Comparison of ENCODE assay signal across 27 mouse cellular contexts in genomic region chr5:129993374-129993773, GRCm38 (mm10). TPM values are rescaled to one million over a fixed set of nuclear protein-coding genes. Genes with fewer than 3 reads are reported as not detected.
DNase-seq lines count a peak whose midpoint lies in the region; ATAC-seq lines count a peak whose summit lies in the region.
"Had no signal": no experiment of that assay in that cellular context is flagged by ENCODE, and none has a peak within 500 bp of the region (broad histone marks: within the 10 kb centered on the region; RNA-seq: fewer than 3 reads in every experiment).

No protein-coding gene starts in this region.

- ATAC-seq in erythroblast, adult 5-6 weeks (replicated peaks; ENCODE audit: low FRiP score, poor library complexity, severe bottlenecking): no peak
- ATAC-seq in liver, embryonic 13.5 days (ENCODE audit: low read depth): peak; percentile 54
- ATAC-seq in liver, embryonic 16.5 days (ENCODE audit: low read depth): peak; percentile 56
- ATAC-seq in erythroid progenitor cell, adult 5-6 weeks (replicated peaks; ENCODE audit: low FRiP score, poor library complexity, severe bottlenecking): no peak
- ATAC-seq: forebrain, embryonic 14.5 days; forebrain, postnatal 0 days; hindbrain, embryonic 16.5 days had no signal

- H3K27ac ChIP-seq in liver, embryonic 13.5 days: peak overlapping the region; percentile 92
- peak overlapping the region; percentile 25 for H3K27ac ChIP-seq in liver, embryonic 16.5 days (ENCODE audit: low read length)
- H3K27ac ChIP-seq: embryonic facial prominence, embryonic 12.5 days; embryonic facial prominence, embryonic 15.5 days; heart, embryonic 15.5 days; hindbrain, embryonic 10.5 days; hindbrain, embryonic 13.5 days had no signal

- DNase-seq in liver, embryonic 13.5 days: no peak
- DNase-seq in thymus, postnatal 14 days: no peak
- no peak for DNase-seq in frontal cortex, postnatal 14 days (ENCODE audit: low spot score in 2 of 2)
- DNase-seq: adrenal gland, adult 2 months; adrenal gland, postnatal 14 days; cerebellum, adult 11 months; cerebellum, adult 2 months; cerebellum, adult 9-11 months; cerebellum, postnatal 25 days; forebrain, postnatal 0 days; gastrocnemius, postnatal 25 days; heart, adult 18-20 months; heart, postnatal 10 days; heart, postnatal 36 days had no signal

- peak overlapping the region; percentile 63 for H3K9ac ChIP-seq in liver, embryonic 13.5 days
- H3K9ac ChIP-seq in liver, embryonic 16.5 days (ENCODE audit: low read depth, low read length): no peak overlapping the region
- H3K9ac ChIP-seq: embryonic facial prominence, embryonic 12.5 days; embryonic facial prominence, embryonic 15.5 days; forebrain, postnatal 0 days; heart, embryonic 12.5 days; heart, embryonic 15.5 days; hindbrain, embryonic 13.5 days had no signal

- peak overlapping the region; percentile 56 for H3K4me3 ChIP-seq in erythroblast, embryonic 14.5 days (replicated peaks)
- peak overlapping the region; percentile 45 for H3K4me3 ChIP-seq in liver, embryonic 13.5 days (replicated peaks)
- H3K4me3 ChIP-seq in liver, embryonic 16.5 days (ENCODE audit: low read depth, low read length): no peak overlapping the region
- H3K4me3 ChIP-seq: embryonic facial prominence, embryonic 12.5 days; embryonic facial prominence, embryonic 15.5 days; heart, embryonic 12.5 days; heart, embryonic 15.5 days; hindbrain, embryonic 10.5 days; hindbrain, embryonic 13.5 days had no signal

- peaks cover 86% of the 10 kb centered on the region for H3K36me3 ChIP-seq in erythroblast, embryonic 14.5 days (ENCODE audit: control insufficient read depth)
- H3K36me3 ChIP-seq in liver, embryonic 13.5 days: peaks cover 66% of the 10 kb centered on the region
- H3K36me3 ChIP-seq in liver, embryonic 16.5 days (ENCODE audit: control insufficient read depth, insufficient read depth): peaks cover 5% of the 10 kb centered on the region

- no peaks in the 10 kb centered on the region for H3K9me3 ChIP-seq in erythroblast, embryonic 14.5 days (ENCODE audit: control insufficient read depth, low read length)
- no peaks in the 10 kb centered on the region for H3K9me3 ChIP-seq in liver, embryonic 13.5 days (replicated peaks)
- no peaks in the 10 kb centered on the region for H3K9me3 ChIP-seq in liver, embryonic 16.5 days (replicated peaks; ENCODE audit: control insufficient read depth, low read length)
- H3K9me3 ChIP-seq: embryonic facial prominence, embryonic 12.5 days; embryonic facial prominence, embryonic 15.5 days; heart, embryonic 12.5 days; heart, embryonic 15.5 days; hindbrain, embryonic 10.5 days; hindbrain, embryonic 13.5 days had no signal

- H3K27me3 ChIP-seq in erythroblast, embryonic 14.5 days (ENCODE audit: control insufficient read depth): no peaks in the 10 kb centered on the region
- H3K27me3 ChIP-seq in liver, embryonic 13.5 days: no peaks in the 10 kb centered on the region
- no peaks in the 10 kb centered on the region for H3K27me3 ChIP-seq in liver, embryonic 16.5 days (ENCODE audit: control insufficient read depth, insufficient read depth, low read depth, low read length)
- H3K27me3 ChIP-seq: CH12.LX; embryonic facial prominence, embryonic 12.5 days; embryonic facial prominence, embryonic 15.5 days; heart, embryonic 12.5 days; heart, embryonic 15.5 days; hindbrain, embryonic 13.5 days had no signal

- 68% methylated on average over 14 of the region's 14 CpGs for WGBS in liver, embryonic 13.5 days (ENCODE audit: insufficient replicate concordance)
- WGBS in liver, embryonic 16.5 days (ENCODE audit: insufficient replicate concordance): 69% methylated on average over 14 of the region's 14 CpGs

- peaks cover 73% of the 10 kb centered on the region for H3K4me1 ChIP-seq in erythroblast, embryonic 14.5 days (ENCODE audit: control insufficient read depth)
- peaks cover 48% of the 10 kb centered on the region for H3K4me1 ChIP-seq in liver, embryonic 13.5 days (replicated peaks)
- peaks cover 27% of the 10 kb centered on the region for H3K4me1 ChIP-seq in liver, embryonic 16.5 days (ENCODE audit: control insufficient read depth, low read depth, low read length)
- H3K4me1 ChIP-seq: embryonic facial prominence, embryonic 12.5 days; embryonic facial prominence, embryonic 15.5 days; heart, embryonic 12.5 days; heart, embryonic 15.5 days; hindbrain, embryonic 10.5 days; hindbrain, embryonic 13.5 days had no signal

- H3K4me2 ChIP-seq in liver, embryonic 13.5 days: peak overlapping the region; percentile 49
- no peak overlapping the region for H3K4me2 ChIP-seq in liver, embryonic 16.5 days (ENCODE audit: low read depth, low read length)
- H3K4me2 ChIP-seq: embryonic facial prominence, embryonic 12.5 days; embryonic facial prominence, embryonic 15.5 days; heart, embryonic 12.5 days; heart, embryonic 15.5 days; hindbrain, embryonic 13.5 days had no signal

RNA-seq across cellular contexts. Expression of gene Gusb, which starts 9.5 kb away (rescaled TPM):
- polyA plus RNA-seq in erythroblast, embryonic 14.5 days (2012): 0.28 and 0.51 TPM in 2 replicates
- total RNA-seq in erythroblast, adult 5-6 weeks (2015; ENCODE audit: low replicate concordance): 22.1 and 25.5 TPM in 2 replicates
- 8.9 and 13.4 TPM in 2 replicates for total RNA-seq in erythroblast, adult 5-6 weeks (2017; ENCODE audit: low replicate concordance)
- polyA plus RNA-seq in liver, embryonic 13.5 days (2015; fragmentation: Nextera tagmentation; extraction: Ambion mirVana): 42.0 and 47.9 TPM in 2 replicates
- polyA plus RNA-seq in liver, embryonic 16.5 days (2015; fragmentation: Nextera tagmentation; extraction: Ambion mirVana): 30.5 and 30.6 TPM in 2 replicates
- total RNA-seq in erythroid progenitor cell, adult 5-6 weeks (2015; ENCODE audit: low replicate concordance): 24.9 and 27.2 TPM in 2 replicates
- 5.4 and 15.1 TPM in 2 replicates for total RNA-seq in erythroid progenitor cell, adult 5-6 weeks (2017; ENCODE audit: low replicate concordance)

RNA-seq across cellular contexts. Expression of gene Asl, which starts 35.7 kb away (rescaled TPM):
- 1.0 and 2.1 TPM in 2 replicates for polyA plus RNA-seq in erythroblast, embryonic 14.5 days (2012)
- total RNA-seq in erythroblast, adult 5-6 weeks (2015; ENCODE audit: low replicate concordance): 1.9 and 11.3 TPM in 2 replicates
- total RNA-seq in erythroblast, adult 5-6 weeks (2017; ENCODE audit: low replicate concordance): 2.0 and 2.6 TPM in 2 replicates
- polyA plus RNA-seq in liver, embryonic 13.5 days (2015; fragmentation: Nextera tagmentation; extraction: Ambion mirVana): 37.8 and 45.2 TPM in 2 replicates
- 61.8 and 65.8 TPM in 2 replicates for polyA plus RNA-seq in liver, embryonic 16.5 days (2015; fragmentation: Nextera tagmentation; extraction: Ambion mirVana)
- 8.6 and 10.9 TPM in 2 replicates for total RNA-seq in erythroid progenitor cell, adult 5-6 weeks (2015; ENCODE audit: low replicate concordance)
- total RNA-seq in erythroid progenitor cell, adult 5-6 weeks (2017; ENCODE audit: low replicate concordance): 1.8 TPM in 1 of 2 replicates, not detected in the other

RNA-seq across cellular contexts. Expression of gene Crcp, which starts 35.7 kb away (rescaled TPM):
- polyA plus RNA-seq in erythroblast, embryonic 14.5 days (2012): 1.1 and 2.1 TPM in 2 replicates
- total RNA-seq in erythroblast, adult 5-6 weeks (2015; ENCODE audit: low replicate concordance): 9.2 and 16.5 TPM in 2 replicates
- 18.7 and 21.6 TPM in 2 replicates for total RNA-seq in erythroblast, adult 5-6 weeks (2017; ENCODE audit: low replicate concordance)
- 31.6 and 34.4 TPM in 2 replicates for polyA plus RNA-seq in liver, embryonic 13.5 days (2015; fragmentation: Nextera tagmentation; extraction: Ambion mirVana)
- 17.8 and 19.9 TPM in 2 replicates for polyA plus RNA-seq in liver, embryonic 16.5 days (2015; fragmentation: Nextera tagmentation; extraction: Ambion mirVana)
- 15.1 and 31.4 TPM in 2 replicates for total RNA-seq in erythroid progenitor cell, adult 5-6 weeks (2015; ENCODE audit: low replicate concordance)
- total RNA-seq in erythroid progenitor cell, adult 5-6 weeks (2017; ENCODE audit: low replicate concordance): 17.2 and 18.1 TPM in 2 replicates

RNA-seq across cellular contexts. Expression of gene Vkorc1l1, which starts 51.6 kb away (rescaled TPM):
- 0.92 and 1.9 TPM in 2 replicates for polyA plus RNA-seq in erythroblast, embryonic 14.5 days (2012)
- 39.8 and 49.3 TPM in 2 replicates for total RNA-seq in erythroblast, adult 5-6 weeks (2015; ENCODE audit: low replicate concordance)
- total RNA-seq in erythroblast, adult 5-6 weeks (2017; ENCODE audit: low replicate concordance): 27.2 and 30.7 TPM in 2 replicates
- 22.9 and 29.4 TPM in 2 replicates for polyA plus RNA-seq in liver, embryonic 13.5 days (2015; fragmentation: Nextera tagmentation; extraction: Ambion mirVana)
- 17.3 and 18.6 TPM in 2 replicates for polyA plus RNA-seq in liver, embryonic 16.5 days (2015; fragmentation: Nextera tagmentation; extraction: Ambion mirVana)
- 54.4 and 69.6 TPM in 2 replicates for total RNA-seq in erythroid progenitor cell, adult 5-6 weeks (2015; ENCODE audit: low replicate concordance)
- total RNA-seq in erythroid progenitor cell, adult 5-6 weeks (2017; ENCODE audit: low replicate concordance): 37.9 and 60.2 TPM in 2 replicates

Comparison
In these comparisons a context has a peak if more than half of its experiments do, and no peak if none do; other contexts are left out.
1. ATAC-seq: peak in liver, embryonic 13.5 days (single experiment) and liver, embryonic 16.5 days (single experiment); none in erythroblast, adult 5-6 weeks (single experiment) and erythroid progenitor cell, adult 5-6 weeks (single experiment).
2. RNA of gene Gusb, which starts 9.5 kb away (polyA plus RNA-seq): 42.0 to 47.9 TPM in liver, embryonic 13.5 days and 30.5 to 30.6 TPM in liver, embryonic 16.5 days; 0.28 to 0.51 TPM in erythroblast, embryonic 14.5 days; every median in the first group is over 10 times any median in the second.
3. RNA of gene Asl, which starts 35.7 kb away (polyA plus RNA-seq): 61.8 to 65.8 TPM in liver, embryonic 16.5 days and 37.8 to 45.2 TPM in liver, embryonic 13.5 days; 1.0 to 2.1 TPM in erythroblast, embryonic 14.5 days; every median in the first group is over 10 times any median in the second.